Mouse (Mus musculus): ENCODE measurements around the gene Ppp1r7.
A peak's percentile ranks its signal among the peaks of the same experiment; 100 is the strongest.
"Not testable (repeated sequence)": the region's sequence is repeated elsewhere in the genome, so short reads cannot be mapped to it uniquely, and the experiment has no call there.

Ppp1r7 gene

GRCm38 (mm10) chr1:93342648-93343503 lies at the start of gene Ppp1r7, which contains the start of gene Pask:
Ppp1r7 (plus strand) TSS chr1:93342854.
Pask (minus strand) TSS chr1:93343482.
- peak; percentile 96 to 98 for DNase-seq

- not testable (repeated sequence) for DNase-seq
Measured at GRCm38 (mm10) chr1:93294491-93294890, 48.2 kb upstream of the Ppp1r7 start.

- no peak for DNase-seq
Measured at GRCm38 (mm10) chr1:93299791-93300190, 42.9 kb upstream of the Ppp1r7 start.

GRCm38 (mm10) chr1:93300578-93300977 lies 42.1 kb upstream of the Ppp1r7 start:
- DNase-seq: no peak

- peak; percentile 85 to 91 for DNase-seq
Measured at GRCm38 (mm10) chr1:93305581-93306337, 36.9 kb upstream of the Ppp1r7 start, which contains the start of gene Mterf4. Mterf4 (minus strand) TSS chr1:93305915.

GRCm38 (mm10) chr1:93323973-93324372 lies 18.7 kb upstream of the Ppp1r7 start:
- DNase-seq: no peak

- no peak for DNase-seq
Measured at GRCm38 (mm10) chr1:93326446-93326845, 16.2 kb upstream of the Ppp1r7 start.

- no peak for DNase-seq
Measured at GRCm38 (mm10) chr1:93334621-93335020, 8.0 kb upstream of the Ppp1r7 start.

- DNase-seq: peak; percentile 97 to 98
Measured at GRCm38 (mm10) chr1:93343504-93344047, 922 bp downstream of the Ppp1r7 start.

GRCm38 (mm10) chr1:93347176-93347575 lies 4.5 kb downstream of the Ppp1r7 start:
- no peak for DNase-seq

- no peak for DNase-seq
Measured at GRCm38 (mm10) chr1:93349701-93350100, 7.0 kb downstream of the Ppp1r7 start.

GRCm38 (mm10) chr1:93352724-93353123 lies 10.1 kb downstream of the Ppp1r7 start:
- no peak for DNase-seq

GRCm38 (mm10) chr1:93362661-93363060 lies 20.0 kb downstream of the Ppp1r7 start:
- DNase-seq: no peak

- DNase-seq: no peak
Measured at GRCm38 (mm10) chr1:93365641-93366040, 23.0 kb downstream of the Ppp1r7 start.

- DNase-seq: no peak
Measured at GRCm38 (mm10) chr1:93373665-93374064, 31.0 kb downstream of the Ppp1r7 start, which contains the start of gene Ano7. Ano7 (plus strand) TSS chr1:93373930.

GRCm38 (mm10) chr1:93377307-93377706 lies 34.7 kb downstream of the Ppp1r7 start:
- DNase-seq: no peak

GRCm38 (mm10) chr1:93379117-93379516 lies 36.5 kb downstream of the Ppp1r7 start:
- DNase-seq: no peak

- DNase-seq: no peak
Measured at GRCm38 (mm10) chr1:93387198-93387597, 44.5 kb downstream of the Ppp1r7 start.

GRCm38 (mm10) chr1:93388906-93389305 lies 46.3 kb downstream of the Ppp1r7 start:
- no peak for DNase-seq

GRCm38 (mm10) chr1:93401191-93402052 lies 58.8 kb downstream of the Ppp1r7 start:
- peak in 1 of 2 experiments; percentile 41 for DNase-seq

GRCm38 (mm10) chr1:93403403-93403802 lies 60.7 kb downstream of the Ppp1r7 start:
- DNase-seq: no peak

All from kidney, postnatal 25 days (tissue).